Mouse (Mus musculus): Measurements from ENCODE around the gene Ifit3b. TPM values are rescaled to one million over a fixed set of nuclear protein-coding genes. Genes with fewer than 3 reads are reported as not detected.
A peak's percentile ranks its signal among the peaks of the same experiment; 100 is the strongest.
"Not testable (repeated sequence)": the region's sequence is repeated elsewhere in the genome, so short reads cannot be mapped to it uniquely, and the experiment has no call there.

Ifit3b gene
- polyA plus RNA-seq, 1 experiment from 2014 or later: 0.19 TPM

DNA sequence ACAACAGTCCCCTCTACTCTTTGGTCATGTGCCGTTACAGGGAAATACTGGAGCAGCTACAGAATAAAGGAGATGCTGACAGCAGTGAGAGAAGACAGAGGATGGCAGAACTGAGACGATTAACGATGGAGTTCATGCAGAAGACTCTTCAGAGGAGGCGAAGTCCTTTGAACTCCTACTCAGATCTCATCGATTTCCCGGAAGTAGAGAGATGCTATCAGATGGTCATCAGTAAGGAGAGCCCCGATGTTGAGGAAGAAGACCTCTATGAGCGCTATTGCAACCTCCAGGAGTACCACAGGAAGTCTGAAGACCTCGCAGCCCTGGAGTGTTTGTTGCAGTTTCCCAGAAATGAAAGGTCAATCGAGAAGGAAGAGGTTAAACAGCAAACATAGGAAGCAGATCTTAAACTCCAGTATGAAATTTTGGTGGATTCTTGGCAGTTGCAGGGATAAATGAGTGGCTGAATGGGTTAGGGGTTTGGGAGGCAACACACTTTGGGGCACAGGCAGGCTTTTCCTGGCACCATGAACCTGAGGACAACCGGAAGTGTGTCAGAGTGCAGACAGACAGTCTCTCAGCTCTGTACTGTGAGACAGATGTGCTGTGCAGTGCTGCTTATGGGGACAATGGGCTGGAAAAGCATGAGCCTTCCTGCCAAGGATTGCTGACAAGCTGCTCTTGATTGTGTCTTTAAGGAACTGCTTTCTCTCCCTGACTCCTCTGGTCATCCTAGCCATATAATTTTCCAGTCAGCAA lies 4.7 kb downstream of the Ifit3b start:
- H3K36me3 ChIP-seq; H3K27ac ChIP-seq (ENCODE audit: poor library complexity, severe bottlenecking); H3K4me3 ChIP-seq; H3K9me3 ChIP-seq (replicated peaks); H3K4me1 ChIP-seq (replicated peaks); H3K27me3 ChIP-seq (replicated peaks); H3K4me2 ChIP-seq; H3K9ac ChIP-seq; ATAC-seq (ENCODE audit: insufficient number of reproducible peaks, low FRiP score): not testable (repeated sequence)
- 70% methylated on average over 6 of the region's 11 CpGs for WGBS

- no peak overlapping the region for H3K4me2 ChIP-seq
- 84% methylated on average over 5 of the region's 5 CpGs for WGBS
- H3K4me3 ChIP-seq: no peak overlapping the region
- no peaks in the 10 kb centered on the region for H3K27me3 ChIP-seq (replicated peaks)
- no peak overlapping the region for H3K9ac ChIP-seq
- no peaks in the 10 kb centered on the region for H3K36me3 ChIP-seq
- H3K4me1 ChIP-seq (replicated peaks): no peaks in the 10 kb centered on the region
- no peak overlapping the region for H3K27ac ChIP-seq (ENCODE audit: poor library complexity, severe bottlenecking)
- no peak for ATAC-seq (ENCODE audit: insufficient number of reproducible peaks, low FRiP score)
- H3K9me3 ChIP-seq (replicated peaks): no peaks in the 10 kb centered on the region
Measured at GRCm38 (mm10) chr19:34620871-34621270, 13.1 kb downstream of the Ifit3b start.

DNA sequence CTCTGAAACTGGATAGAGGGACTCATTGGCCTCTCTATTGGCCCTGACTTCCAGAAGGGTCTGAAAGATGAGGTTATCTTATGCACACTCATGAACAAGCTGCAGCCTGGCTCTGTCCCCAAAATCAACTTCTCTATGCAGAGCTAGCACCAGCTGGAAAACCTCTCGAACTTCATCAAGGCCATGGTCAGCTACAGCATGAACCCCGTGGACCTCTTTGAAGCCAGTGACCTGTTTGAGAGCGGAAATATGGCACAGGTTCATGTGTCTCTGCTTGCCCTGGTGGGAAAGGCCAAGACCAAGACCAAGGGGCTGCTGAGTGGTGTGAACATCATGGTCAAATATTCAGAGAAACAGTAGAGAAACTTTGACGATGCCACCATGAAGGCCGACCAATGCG lies 16.0 kb downstream of the Ifit3b start:
- Histone ChIP-seq H3K9ac (no peak overlapping the region), H3K9me3 (replicated peaks) (no peaks in the 10 kb centered on the region), H3K27me3 (replicated peaks) (no peaks in the 10 kb centered on the region), H3K36me3 (no peaks in the 10 kb centered on the region), H3K4me1 (replicated peaks) (no peaks in the 10 kb centered on the region), H3K27ac (ENCODE audit: poor library complexity, severe bottlenecking) (no peak overlapping the region), H3K4me2 (no peak overlapping the region), H3K4me3 (no peak overlapping the region)
- ATAC-seq (ENCODE audit: insufficient number of reproducible peaks, low FRiP score): no peak
- WGBS: 87% methylated on average over 6 of the region's 6 CpGs

DNA sequence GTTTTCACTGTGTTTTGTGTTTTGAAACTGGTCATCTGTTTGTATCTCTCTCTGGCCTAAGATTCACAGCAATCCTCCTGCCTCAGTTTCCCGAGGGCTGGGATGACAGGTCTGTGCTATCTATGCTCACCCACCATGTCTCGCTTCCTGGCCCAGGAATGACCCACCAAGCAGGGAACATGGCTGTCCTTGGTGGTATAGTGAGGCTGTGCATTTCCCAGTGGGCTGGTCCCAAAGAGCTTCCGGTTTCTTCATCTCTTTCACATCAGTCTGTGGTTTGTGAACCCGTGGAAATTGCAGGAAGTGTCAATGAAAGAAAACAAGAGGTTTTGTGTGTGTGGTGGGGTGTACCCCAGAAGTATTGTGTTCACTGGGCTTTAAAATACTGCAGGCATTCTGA lies 16.9 kb downstream of the Ifit3b start:
- WGBS: 65% methylated on average over 4 of the region's 4 CpGs
- no peaks in the 10 kb centered on the region for H3K4me1 ChIP-seq (replicated peaks)
- ATAC-seq (ENCODE audit: insufficient number of reproducible peaks, low FRiP score): no peak

GRCm38 (mm10) chr19:34627496-34627895 lies 19.7 kb downstream of the Ifit3b start:
- H3K36me3 ChIP-seq: no peaks in the 10 kb centered on the region

More for the DNA sequence above, 16.9 kb downstream of the Ifit3b start:
- no peak overlapping the region for H3K4me2 ChIP-seq
- H3K27ac ChIP-seq (ENCODE audit: poor library complexity, severe bottlenecking): no peak overlapping the region
- H3K9ac ChIP-seq: no peak overlapping the region
- H3K4me3 ChIP-seq: no peak overlapping the region
- no peaks in the 10 kb centered on the region for H3K27me3 ChIP-seq (replicated peaks)
- no peaks in the 10 kb centered on the region for H3K9me3 ChIP-seq (replicated peaks)
- no peaks in the 10 kb centered on the region for H3K36me3 ChIP-seq

DNA sequence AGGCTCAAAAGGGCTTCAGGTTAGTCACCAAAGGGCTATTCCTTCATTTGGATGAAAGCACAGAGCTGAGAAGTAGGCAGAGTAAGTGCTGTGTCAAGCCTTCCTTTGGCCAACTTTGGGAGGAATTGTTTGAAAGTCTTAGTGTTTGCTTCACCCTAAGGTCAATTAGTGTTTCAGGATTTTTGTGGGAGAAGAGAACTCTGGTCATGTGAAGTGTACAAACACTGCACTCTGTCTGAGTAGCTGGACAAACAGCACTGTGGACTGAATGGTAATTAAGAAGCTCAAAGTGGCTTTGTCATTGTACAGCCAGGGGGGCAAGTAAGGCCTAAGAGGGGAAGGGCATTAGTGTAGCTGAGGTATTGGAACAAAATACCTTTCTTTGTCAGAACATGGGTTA lies 23.7 kb downstream of the Ifit3b start:
- no peaks in the 10 kb centered on the region for H3K36me3 ChIP-seq
- no peak overlapping the region for H3K27ac ChIP-seq (ENCODE audit: poor library complexity, severe bottlenecking)
- no peak overlapping the region for H3K9ac ChIP-seq
- H3K27me3 ChIP-seq (replicated peaks): no peaks in the 10 kb centered on the region
- H3K4me1 ChIP-seq (replicated peaks): no peaks in the 10 kb centered on the region
- no peak overlapping the region for H3K4me2 ChIP-seq
- no peaks in the 10 kb centered on the region for H3K9me3 ChIP-seq (replicated peaks)
- ATAC-seq (ENCODE audit: insufficient number of reproducible peaks, low FRiP score): no peak
- H3K4me3 ChIP-seq: no peak overlapping the region

More at GRCm38 (mm10) chr19:34627496-34627895, 19.7 kb downstream of the Ifit3b start:
- no peaks in the 10 kb centered on the region for H3K27me3 ChIP-seq (replicated peaks)
- H3K27ac ChIP-seq (ENCODE audit: poor library complexity, severe bottlenecking): no peak overlapping the region
- H3K9ac ChIP-seq: no peak overlapping the region
- H3K4me1 ChIP-seq (replicated peaks): no peaks in the 10 kb centered on the region
- no peak overlapping the region for H3K4me3 ChIP-seq
- no peaks in the 10 kb centered on the region for H3K9me3 ChIP-seq (replicated peaks)
- no peak for ATAC-seq (ENCODE audit: insufficient number of reproducible peaks, low FRiP score)
- H3K4me2 ChIP-seq: no peak overlapping the region
- WGBS: 69% methylated on average over 2 of the region's 2 CpGs

DNA sequence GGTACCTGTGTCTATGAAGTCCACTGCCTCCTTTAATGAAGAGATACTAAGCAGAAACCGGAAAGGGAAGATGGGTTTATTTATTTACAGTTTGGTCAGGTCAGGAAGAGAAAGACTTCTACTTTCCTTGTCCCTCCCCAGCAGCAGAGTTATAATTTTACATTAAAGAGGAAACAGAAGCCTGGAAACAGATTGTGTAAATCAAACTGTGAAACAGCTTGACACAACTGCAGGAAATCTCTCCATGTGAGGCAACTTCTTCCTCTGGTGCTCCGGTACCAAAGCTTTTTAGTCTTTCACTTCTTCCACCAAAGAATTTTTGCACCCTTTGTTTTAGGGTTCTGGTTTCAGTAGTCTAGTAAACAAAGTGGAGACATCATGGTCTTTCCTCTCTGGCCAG lies 25.7 kb downstream of the Ifit3b start:
- H3K27ac ChIP-seq (ENCODE audit: poor library complexity, severe bottlenecking): no peak overlapping the region
- no peak overlapping the region for H3K9ac ChIP-seq
- H3K27me3 ChIP-seq (replicated peaks): peaks cover 8% of the 10 kb centered on the region
- H3K36me3 ChIP-seq: no peaks in the 10 kb centered on the region
- no peak for ATAC-seq (ENCODE audit: insufficient number of reproducible peaks, low FRiP score)
- no peaks in the 10 kb centered on the region for H3K4me1 ChIP-seq (replicated peaks)
- H3K4me3 ChIP-seq: no peak overlapping the region
- H3K9me3 ChIP-seq (replicated peaks): no peaks in the 10 kb centered on the region
- H3K4me2 ChIP-seq: no peak overlapping the region
- WGBS: 76% methylated on average over 2 of the region's 2 CpGs

- peaks cover 10% of the 10 kb centered on the region for H3K27me3 ChIP-seq (replicated peaks)
- no peak overlapping the region for H3K9ac ChIP-seq
- no peak overlapping the region for H3K4me3 ChIP-seq
- no peak overlapping the region for H3K27ac ChIP-seq (ENCODE audit: poor library complexity, severe bottlenecking)
- no peaks in the 10 kb centered on the region for H3K36me3 ChIP-seq
- ATAC-seq (ENCODE audit: insufficient number of reproducible peaks, low FRiP score): peak; percentile 59; the same call in 1 of the 2 replicates
- 0 out of 2 replicates have a peak, but pooled peaks cover 5% of the 10 kb centered on the region for H3K4me1 ChIP-seq (replicated peaks)
- WGBS: 4% methylated on average over 3 of the region's 3 CpGs
- no peak overlapping the region for H3K4me2 ChIP-seq
- H3K9me3 ChIP-seq (replicated peaks): no peaks in the 10 kb centered on the region
Measured at GRCm38 (mm10) chr19:34636933-34637557, 29.3 kb downstream of the Ifit3b start.

- Histone ChIP-seq H3K27ac (ENCODE audit: poor library complexity, severe bottlenecking) (no peak within 1 kb of the TSS), H3K4me3 (peak within 1 kb of the TSS; percentile 6; the same call in 1 of the 2 replicates), H3K27me3 (replicated peaks) (peaks cover 10% of the 10 kb centered on the region), H3K9ac (0 out of 2 replicates have a peak within 1 kb of the TSS, but pooled peaks have one; percentile 44), H3K4me1 (replicated peaks) (0 out of 2 replicates have a peak, but pooled peaks cover 5% of the 10 kb centered on the region), H3K9me3 (replicated peaks) (no peaks in the 10 kb centered on the region), H3K4me2 (peak within 1 kb of the TSS; percentile 48), H3K36me3 (no peaks in the 10 kb centered on the region)
- 17% methylated on average over 4 of the region's 4 CpGs for WGBS
- no peak for ATAC-seq (ENCODE audit: insufficient number of reproducible peaks, low FRiP score)
Measured at GRCm38 (mm10) chr19:34640623-34641022, 32.9 kb downstream of the Ifit3b start, which contains the start of the genes Ifit1bl2 and Ifit1. Gene Ifit1bl2 (minus strand): TSS chr19:34640743. Gene Ifit1 (plus strand): TSS chr19:34640871.

DNA sequence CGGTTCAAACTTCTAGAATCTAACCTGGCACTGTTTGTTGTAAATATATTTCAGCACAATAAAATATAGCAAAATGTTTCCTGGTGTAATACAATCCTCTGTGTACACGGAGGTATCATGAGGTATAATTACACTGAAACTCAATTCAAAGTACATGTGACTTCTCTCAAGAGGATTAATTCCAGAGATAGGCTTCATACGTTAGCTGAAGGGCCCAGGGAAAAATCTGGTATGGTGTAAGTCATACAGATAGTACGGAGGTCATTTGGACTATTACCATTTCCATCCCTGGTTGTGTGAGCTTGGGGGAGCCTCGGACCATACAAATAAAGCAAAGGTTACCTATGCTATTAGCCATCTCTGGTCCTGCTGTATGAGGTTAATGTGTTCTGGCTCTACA lies 34.8 kb downstream of the Ifit3b start:
- peaks cover 9% of the 10 kb centered on the region for H3K27me3 ChIP-seq (replicated peaks)
- H3K4me2 ChIP-seq: no peak overlapping the region
- WGBS: 72% methylated on average over 5 of the region's 5 CpGs
- no peak overlapping the region for H3K9ac ChIP-seq
- 0 out of 2 replicates have a peak, but pooled peaks cover 5% of the 10 kb centered on the region for H3K4me1 ChIP-seq (replicated peaks)
- H3K36me3 ChIP-seq: no peaks in the 10 kb centered on the region
- H3K4me3 ChIP-seq: no peak overlapping the region
- no peak overlapping the region for H3K27ac ChIP-seq (ENCODE audit: poor library complexity, severe bottlenecking)
- no peak for ATAC-seq (ENCODE audit: insufficient number of reproducible peaks, low FRiP score)
- no peaks in the 10 kb centered on the region for H3K9me3 ChIP-seq (replicated peaks)

DNA sequence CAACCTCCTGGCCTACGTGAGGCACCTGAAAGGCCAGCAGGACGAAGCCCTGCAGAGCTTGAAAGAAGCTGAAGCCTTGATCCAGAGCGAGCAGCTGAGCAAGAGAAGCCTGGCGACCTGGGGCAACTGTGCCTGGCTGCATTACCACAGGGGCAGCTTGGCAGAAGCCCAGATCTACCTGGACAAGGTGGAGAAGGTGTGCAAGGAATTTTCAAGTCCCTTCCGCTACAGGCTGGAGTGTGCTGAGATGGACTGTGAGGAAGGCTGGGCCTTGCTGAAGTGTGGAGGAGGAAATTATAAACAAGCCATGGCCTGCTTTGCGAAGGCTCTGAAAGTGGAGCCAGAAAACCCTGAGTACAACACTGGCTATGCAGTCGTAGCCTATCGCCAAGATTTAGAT lies 39.9 kb downstream of the Ifit3b start:
- H3K9ac ChIP-seq; H3K9me3 ChIP-seq (replicated peaks); H3K4me3 ChIP-seq; H3K4me1 ChIP-seq (replicated peaks); H3K4me2 ChIP-seq; H3K27ac ChIP-seq (ENCODE audit: poor library complexity, severe bottlenecking); H3K36me3 ChIP-seq; ATAC-seq (ENCODE audit: insufficient number of reproducible peaks, low FRiP score); H3K27me3 ChIP-seq (replicated peaks): not testable (repeated sequence)
- WGBS: 88% methylated on average over 8 of the region's 8 CpGs
